Mouse (Mus musculus) liver, embryonic 14.5 days (tissue): ENCODE measurements around the gene Ing4. TPM values are rescaled to one million over a fixed set of nuclear protein-coding genes. Genes with fewer than 3 reads are reported as not detected.

Experiments used
- ATAC-seq: fragments of 200-750 bp; cut with Nextera tagmentation; 2 replicates; pipeline ENCODE4 v1.8.0; 2017; ENCODE audit warnings: moderate number of reproducible peaks, mild to moderate bottlenecking, moderate library complexity; ENCODE audit not compliant: insufficient read depth
- DNase-seq, 3 experiments: peaks; one replicate each; pipeline ENCODE4 v3.0.0-alpha.2; 2012 to 2013; ENCODE audit warnings: low read depth in 3 of 3, low spot score in 3 of 3
- H3K27ac ChIP-seq: fragments of 300-500 bp; sonication (generic); 2 replicates; pipeline ENCODE4 v1.5.1; 2014; ENCODE audit warnings: moderate library complexity, mild to moderate bottlenecking, control low read depth, inconsistent platforms
- H3K27me3 ChIP-seq: fragments of 300-500 bp; sonication (generic); 2 replicates; pipeline ENCODE4 v1.6.1; 2014; ENCODE audit warnings: mild to moderate bottlenecking, low read length, moderate library complexity; ENCODE audit not compliant: control insufficient read depth, insufficient read depth
- H3K36me3 ChIP-seq: fragments of 300-500 bp; sonication (generic); replicated peaks from 2 replicates; pipeline ENCODE4 v1.6.1; 2014; ENCODE audit warnings: low read depth; ENCODE audit not compliant: control insufficient read depth, insufficient read depth
- H3K4me1 ChIP-seq, 2 experiments: fragments of 200-500 bp in 1 of 2; fragments of 300-500 bp in 1 of 2; sonication (generic) in 1 of 2; replicated peaks; 2 replicates each; pipeline ENCODE4 v1.6.1; 2012 to 2014; ENCODE audit warnings: antibody characterized with exemption in 1 of 2, inconsistent platforms in 1 of 2, low read length in 1 of 2; ENCODE audit not compliant: control insufficient read depth in 2 of 2, insufficient read depth in 2 of 2
- H3K4me2 ChIP-seq: fragments of 300-500 bp; sonication (generic); 2 replicates; pipeline ENCODE4 v1.6.1; 2014; ENCODE audit warnings: low read depth, mild to moderate bottlenecking, control low read depth, moderate library complexity
- H3K4me3 ChIP-seq, 2 experiments: fragments of 200-500 bp in 1 of 2; fragments of 300-500 bp in 1 of 2; sonication (generic) in 1 of 2; 2 replicates each; pipeline ENCODE4 v1.5.1; 2012 to 2014; ENCODE audit warnings: low read depth in 2 of 2, low read length in 2 of 2, mild to moderate bottlenecking in 2 of 2, control low read depth in 1 of 2, inconsistent platforms in 1 of 2, moderate library complexity in 1 of 2; ENCODE audit not compliant: insufficient read depth in 1 of 2
- H3K9ac ChIP-seq: fragments of 300-500 bp; sonication (generic); replicated peaks from 2 replicates; pipeline ENCODE4 v1.6.1; 2014; ENCODE audit warnings: mild to moderate bottlenecking, control low read depth, moderate library complexity
- H3K9me3 ChIP-seq: fragments of 300-500 bp; sonication (generic); 2 replicates; pipeline ENCODE4 v1.6.1; 2016; ENCODE audit warnings: low read length, mixed read lengths; ENCODE audit not compliant: control insufficient read depth
- CTCF ChIP-seq: IDR thresholded peaks from 2 replicates; pipeline ENCODE4 v1.5.1; 2016; ENCODE audit warnings: antibody characterized with exemption, low read depth, control low read depth
- EP300 ChIP-seq: IDR thresholded peaks from 2 replicates; pipeline ENCODE4 v1.6.1; 2016; ENCODE audit warnings: antibody characterized with exemption, low read depth
- WGBS: fragments of 180-500 bp; shearing (Covaris S2); extraction: QIAGEN DNeasy Blood & Tissue Kit; methylation state at CpG from one replicate; pipeline ENCODE4 v1.1.7; 2014; ENCODE audit not compliant: insufficient replicate concordance; 5-methylcytosine and 5-hydroxymethylcytosine counted together
- polyA plus RNA-seq, 2 experiments: library from polyadenylated mRNA; depleted of rRNA in 1 of 2; stranded (reverse) in 1 of 2; unstranded in 1 of 2; fragments of >200 nt; fragmentation: Nextera tagmentation in 1 of 2; extraction: Ambion mirVana in 1 of 2; gene quantifications; 2 replicates each; pipeline versions ENCODE4 v1.2.1 to v1.2.3; 2012 to 2014

Gene Ing4
- polyA plus RNA-seq, 2 experiments, result 17.2 to 17.9 TPM

GRCm38 (mm10) chr6:125003706-125004105 lies 35.9 kb upstream of the Ing4 start:
- no peak for DNase-seq
- no peak for TF ChIP-seq EP300
- no peak for TF ChIP-seq CTCF
- H3K27me3 ChIP-seq, result peaks cover 20% of the 10 kb centered on the region
- no peak for ATAC-seq
- H3K36me3 ChIP-seq, result no peaks in the 10 kb centered on the region
- no peak overlapping the region for H3K9ac ChIP-seq
- no peak overlapping the region for H3K4me3 ChIP-seq
- WGBS, result 38% methylated on average over 3 of the region's 3 CpGs
- no peaks in the 10 kb centered on the region for H3K9me3 ChIP-seq
- no peak overlapping the region for H3K27ac ChIP-seq
- H3K4me1 ChIP-seq, result peaks cover 6 to 8% of the 10 kb centered on the region in 2 experiments
- H3K4me2 ChIP-seq, result no peak overlapping the region

- Histone ChIP-seq H3K9me3 (no peaks in the 10 kb centered on the region), H3K9ac (no peak overlapping the region), H3K4me3 (no peak overlapping the region), H3K4me2 (no peak overlapping the region), H3K27me3 (peaks cover 8% of the 10 kb centered on the region), H3K27ac (no peak overlapping the region), H3K4me1 (peaks cover 6 to 11% of the 10 kb centered on the region in 2 experiments), H3K36me3 (no peaks in the 10 kb centered on the region)
- WGBS, result 40% methylated on average over 3 of the region's 3 CpGs
- no peak for ATAC-seq
- TF ChIP-seq CTCF (no peak), EP300 (no peak)
- no peak for DNase-seq
Measured at GRCm38 (mm10) chr6:125005086-125005485, 34.5 kb upstream of the Ing4 start.

- ATAC-seq, result no peak
Measured at GRCm38 (mm10) chr6:125008060-125008459, 31.5 kb upstream of the Ing4 start.

GRCm38 (mm10) chr6:125008586-125009128 lies 30.9 kb upstream of the Ing4 start:
- Histone ChIP-seq H3K4me3 (peak overlapping the region; percentile 89 to 97), H3K27ac (peak overlapping the region; percentile 86), H3K27me3 (no peaks in the 10 kb centered on the region; the same call in 1 of the 2 replicates), H3K4me2 (peak overlapping the region; percentile 94), H3K9me3 (no peaks in the 10 kb centered on the region), H3K36me3 (peaks cover 16% of the 10 kb centered on the region), H3K4me1 (peaks cover 6 to 13% of the 10 kb centered on the region in 2 experiments), H3K9ac (peak overlapping the region; percentile 91)
- WGBS, result under 1% methylated on average over 33 of the region's 34 CpGs
- DNase-seq (peak; percentile 95 to 96 (median 96)), ATAC-seq (peak; percentile 97)
- no peak for TF ChIP-seq CTCF
- no peak for TF ChIP-seq EP300

More at GRCm38 (mm10) chr6:125008060-125008459, 31.5 kb upstream of the Ing4 start:
- H3K4me2 ChIP-seq, result peak overlapping the region; percentile 94
- H3K9ac ChIP-seq, result peak overlapping the region; percentile 66
- WGBS, result 34% methylated on average over 13 of the region's 13 CpGs
- no peak for TF ChIP-seq CTCF
- TF ChIP-seq EP300, result no peak
- H3K4me3 ChIP-seq, result peak overlapping the region; percentile 89 to 97
- DNase-seq, result no peak
- H3K27me3 ChIP-seq, result no peaks in the 10 kb centered on the region; the same call in 1 of the 2 replicates
- no peaks in the 10 kb centered on the region for H3K9me3 ChIP-seq
- peaks cover 16% of the 10 kb centered on the region for H3K36me3 ChIP-seq
- H3K27ac ChIP-seq, result no peak overlapping the region; the same call in 1 of the 2 replicates
- peaks cover 6 to 13% of the 10 kb centered on the region in 2 experiments for H3K4me1 ChIP-seq

DNA sequence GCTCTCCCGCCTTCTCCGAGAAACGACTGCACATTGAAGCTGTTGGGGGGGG lies 30.6 kb upstream of the Ing4 start, which contains the start of gene Zfp384:
Gene Zfp384, plus strand, starts transcription at position 17 of the 52 bp plus-strand sequence.
- no peaks in the 10 kb centered on the region; the same call in 1 of the 2 replicates for H3K27me3 ChIP-seq
- H3K9me3 ChIP-seq, result no peaks in the 10 kb centered on the region
- H3K9ac ChIP-seq, result peak within 1 kb of the TSS; percentile 91
- H3K36me3 ChIP-seq, result peaks cover 16% of the 10 kb centered on the region
- peak within 1 kb of the TSS; percentile 89 to 97 for H3K4me3 ChIP-seq
- no peak for ATAC-seq
- WGBS, result 0% methylated on average over 3 of the region's 3 CpGs
- DNase-seq, result no peak
- no peak for TF ChIP-seq CTCF
- TF ChIP-seq EP300, result no peak
- peaks cover 6 to 13% of the 10 kb centered on the region in 2 experiments for H3K4me1 ChIP-seq
- peak within 1 kb of the TSS; percentile 86 for H3K27ac ChIP-seq
- H3K4me2 ChIP-seq, result peak within 1 kb of the TSS; percentile 94
